Mouse (Mus musculus) retina, adult 2 months (tissue): ENCODE measurements around the gene Taf8.
"Not testable (repeated sequence)": the region's sequence is repeated elsewhere in the genome, so short reads cannot be mapped to it uniquely, and the experiment has no call there.

Experiments
- DNase-seq: peaks from one replicate; pipeline ENCODE4 v3.0.0-alpha.2; 2012; ENCODE audit warnings: low read depth, low spot score

Taf8 gene

GRCm38 (mm10) chr17:47518205-47518604, 16.1 kb upstream of the Taf8 start:
- DNase-seq = no peak

GRCm38 (mm10) chr17:47516232-47516631, 14.1 kb upstream of the Taf8 start:
- no peak for DNase-seq

GRCm38 (mm10) chr17:47515180-47515844, 13.2 kb upstream of the Taf8 start:
- DNase-seq = no peak

GRCm38 (mm10) chr17:47512956-47513775, 11.1 kb upstream of the Taf8 start:
- DNase-seq = no peak

- peak; percentile 66 for DNase-seq
Measured at GRCm38 (mm10) chr17:47511111-47512020, 9.3 kb upstream of the Taf8 start.

GRCm38 (mm10) chr17:47509031-47509705, 7.1 kb upstream of the Taf8 start:
- DNase-seq = no peak

GRCm38 (mm10) chr17:47508012-47508608, 6.0 kb upstream of the Taf8 start:
- no peak for DNase-seq

GRCm38 (mm10) chr17:47507523-47507922, 5.4 kb upstream of the Taf8 start:
- DNase-seq = no peak

- DNase-seq = no peak
Measured at GRCm38 (mm10) chr17:47506697-47507096, 4.6 kb upstream of the Taf8 start.

- no peak for DNase-seq
Measured at GRCm38 (mm10) chr17:47506042-47506441, 4.0 kb upstream of the Taf8 start.

- DNase-seq = no peak
Measured at GRCm38 (mm10) chr17:47505566-47505965, 3.5 kb upstream of the Taf8 start.

- no peak for DNase-seq
Measured at GRCm38 (mm10) chr17:47504941-47505346, 2.9 kb upstream of the Taf8 start, which contains the start of gene Ccnd3. Ccnd3 (plus strand) TSS chr17:47505051.

- no peak for DNase-seq
Measured at GRCm38 (mm10) chr17:47504228-47504627, 2.1 kb upstream of the Taf8 start.

- no peak for DNase-seq
Measured at GRCm38 (mm10) chr17:47503689-47504088, 1.6 kb upstream of the Taf8 start.

- not testable (repeated sequence) for DNase-seq
Measured at GRCm38 (mm10) chr17:47502707-47503045, 584 bp upstream of the Taf8 start.

- DNase-seq = no peak
Measured at GRCm38 (mm10) chr17:47501531-47501930, 561 bp downstream of the Taf8 start.

- DNase-seq = no peak
Measured at GRCm38 (mm10) chr17:47494132-47494531, 8.0 kb downstream of the Taf8 start.

GRCm38 (mm10) chr17:47493653-47494052, 8.4 kb downstream of the Taf8 start:
- DNase-seq = no peak

- DNase-seq = no peak
Measured at GRCm38 (mm10) chr17:47492731-47493130, 9.4 kb downstream of the Taf8 start.

GRCm38 (mm10) chr17:47490791-47491190, 11.3 kb downstream of the Taf8 start:
- no peak for DNase-seq

GRCm38 (mm10) chr17:47485791-47486190, 16.3 kb downstream of the Taf8 start:
- DNase-seq = no peak
